Mouse (Mus musculus) ES-Bruce4 (cell line): ENCODE measurements around the gene Relb. TPM values are rescaled to one million over a fixed set of nuclear protein-coding genes. Genes with fewer than 3 reads are reported as not detected.

Source experiments
- H3K27ac ChIP-seq: 2 replicates; pipeline ENCODE4 v1.5.1; 2012; ENCODE audit warnings: low read length, inconsistent platforms; ENCODE audit not compliant: insufficient read depth
- H3K27me3 ChIP-seq: 2 replicates; pipeline ENCODE4 v1.6.1; 2012; ENCODE audit warnings: mild to moderate bottlenecking, low read length, inconsistent platforms; ENCODE audit not compliant: control insufficient read depth, poor library complexity, insufficient read depth, severe bottlenecking
- H3K36me3 ChIP-seq: 2 replicates; pipeline ENCODE4 v1.6.1; 2012; ENCODE audit warnings: inconsistent platforms, mild to moderate bottlenecking, low read length, moderate library complexity; ENCODE audit not compliant: control insufficient read depth, poor library complexity, insufficient read depth, severe bottlenecking
- H3K4me1 ChIP-seq: one replicate; pipeline ENCODE4 v1.8.1; 2011; ENCODE audit warnings: low read length; ENCODE audit not compliant: control insufficient read depth, insufficient read depth
- H3K4me3 ChIP-seq: 2 replicates; pipeline ENCODE4 v1.5.1; 2011; ENCODE audit warnings: low read depth, mild to moderate bottlenecking, low read length
- H3K9ac ChIP-seq: 2 replicates; pipeline ENCODE4 v1.6.1; 2012; ENCODE audit warnings: low read depth, mild to moderate bottlenecking, inconsistent platforms; ENCODE audit not compliant: poor library complexity, severe bottlenecking
- H3K9me3 ChIP-seq: replicated peaks from 2 replicates; pipeline ENCODE4 v1.6.1; 2012; ENCODE audit warnings: mild to moderate bottlenecking, low read length, inconsistent platforms; ENCODE audit not compliant: control insufficient read depth, poor library complexity, insufficient read depth, severe bottlenecking
- CTCF ChIP-seq: IDR thresholded peaks from one replicate; pipeline ENCODE4 v1.8.1; 2011; ENCODE audit warnings: low read depth, low read length
- EP300 ChIP-seq: IDR thresholded peaks from 2 replicates; pipeline ENCODE4 v1.6.1; 2011; ENCODE audit warnings: low read depth, low read length; ENCODE audit not compliant: insufficient read depth
- POLR2A ChIP-seq: IDR thresholded peaks from one replicate; pipeline ENCODE4 v1.8.1; 2011; ENCODE audit warnings: low read length; ENCODE audit not compliant: insufficient read depth
- polyA plus RNA-seq: library from polyadenylated mRNA; stranded (reverse); fragments of >200 nt; gene quantifications from 2 replicates; pipeline ENCODE4 v1.2.4, GENCODE M21; 2011; ENCODE audit warnings: low read depth; ENCODE audit not compliant: missing spikeins, insufficient read depth, insufficient read length

Relb gene
- polyA plus RNA-seq, 1 experiment = 11.7 TPM

DNA sequence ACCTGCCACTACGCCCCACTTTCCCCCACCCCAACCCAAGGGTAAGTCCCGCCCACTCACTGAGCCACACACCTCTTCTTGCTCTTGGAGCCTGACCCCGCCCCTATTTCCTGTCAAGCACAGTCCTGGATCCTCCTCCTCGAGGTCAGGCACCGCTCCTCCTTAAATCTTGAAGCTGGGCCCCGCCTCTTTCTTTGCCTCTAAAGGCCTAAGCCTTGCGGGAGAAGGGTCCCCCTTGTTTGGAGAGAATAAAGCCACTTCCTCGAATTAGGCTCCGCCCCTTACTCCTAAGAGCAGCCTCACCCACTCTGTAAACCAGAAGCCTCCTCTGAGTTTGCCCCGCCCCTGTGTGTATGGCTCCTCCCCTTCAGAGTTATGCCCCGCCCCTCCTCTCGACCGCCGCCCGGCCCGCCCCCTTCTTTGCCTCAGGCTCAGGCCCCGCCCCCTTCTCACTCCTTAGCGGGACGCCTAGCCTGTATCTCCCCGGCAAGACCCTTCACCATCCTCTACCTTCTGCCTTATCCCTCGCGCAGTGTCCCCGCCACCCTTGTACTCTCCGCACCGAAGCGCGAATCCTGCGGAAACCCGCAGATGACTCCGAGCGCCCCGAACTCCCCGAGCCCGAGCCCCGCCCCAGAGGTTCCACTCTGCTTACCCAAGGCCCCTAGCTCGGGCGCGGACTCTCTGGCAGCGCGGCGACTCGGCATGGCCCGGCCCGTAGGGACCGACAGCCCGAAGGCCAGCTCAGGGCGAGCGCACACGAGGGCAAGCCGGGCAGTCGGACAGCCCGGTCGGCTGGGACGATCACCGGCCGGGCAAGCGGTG is 490 bp downstream of the Relb start:
- Histone ChIP-seq H3K36me3 (no peaks in the 10 kb centered on the region; the same call in none of the 2 replicates), H3K9me3 (no peaks in the 10 kb centered on the region), H3K4me3 (peak overlapping the region; percentile 95), H3K4me1 (no peaks in the 10 kb centered on the region), H3K27ac (0 out of 2 replicates have a peak overlapping the region, but pooled peaks have one; percentile 17), H3K27me3 (no peaks in the 10 kb centered on the region), H3K9ac (peak overlapping the region; percentile 72)
- 0 out of 2 replicates have a peak, but pooled peaks have one; percentile 3 for TF ChIP-seq EP300
- TF ChIP-seq POLR2A = no peak

DNA sequence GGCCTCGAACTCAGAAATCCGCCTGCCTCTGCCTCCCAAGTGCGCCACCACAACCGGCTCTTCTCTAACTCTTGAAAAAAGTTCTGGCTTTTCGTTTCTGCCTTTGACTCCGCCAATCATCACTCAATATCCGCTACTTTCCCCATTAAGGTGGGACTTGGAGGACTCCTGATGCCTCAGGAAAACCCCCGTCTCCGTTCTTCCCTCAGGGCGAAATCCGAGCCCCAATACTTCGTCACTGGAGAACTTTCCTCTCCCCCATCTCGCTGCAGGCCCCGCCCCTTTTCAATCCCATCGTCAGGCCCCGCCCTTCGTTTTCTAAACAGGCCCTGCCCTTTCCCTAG is 1.1 kb downstream of the Relb start:
- no peaks in the 10 kb centered on the region; the same call in 1 of the 2 replicates for H3K36me3 ChIP-seq
- H3K4me3 ChIP-seq = peak overlapping the region; percentile 53
- H3K9ac ChIP-seq = 0 out of 2 replicates have a peak overlapping the region, but pooled peaks have one; percentile 8
- TF ChIP-seq CTCF = no peak
- TF ChIP-seq EP300 = no peak
- TF ChIP-seq POLR2A = no peak
- no peaks in the 10 kb centered on the region for H3K27me3 ChIP-seq
- peak overlapping the region; percentile 1; the same call in 1 of the 2 replicates for H3K27ac ChIP-seq
- H3K9me3 ChIP-seq = no peaks in the 10 kb centered on the region
- no peaks in the 10 kb centered on the region for H3K4me1 ChIP-seq

DNA sequence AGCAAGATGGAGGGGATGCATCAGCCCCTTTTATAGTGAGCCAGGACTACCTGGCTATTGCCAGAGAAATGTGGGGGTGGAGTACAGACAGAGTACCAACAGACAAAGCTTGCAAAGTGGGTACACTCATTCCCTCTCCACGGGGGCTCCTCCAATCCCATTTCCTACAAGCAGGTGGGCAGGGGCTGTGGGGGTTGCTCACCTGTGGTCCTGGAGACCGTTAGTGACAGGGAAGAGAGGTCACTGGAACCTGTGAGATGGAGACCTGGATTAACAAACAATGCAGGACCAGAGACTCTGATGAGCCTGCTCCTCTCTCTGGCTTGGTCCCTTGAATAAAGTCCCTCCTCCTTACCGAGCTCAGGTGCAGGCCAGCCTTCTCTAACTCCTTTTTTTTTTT is 1.5 kb downstream of the Relb start:
- H3K4me1 ChIP-seq = no peaks in the 10 kb centered on the region
- no peaks in the 10 kb centered on the region for H3K27me3 ChIP-seq
- peak overlapping the region; percentile 8; the same call in 1 of the 2 replicates for H3K9ac ChIP-seq
- H3K36me3 ChIP-seq = no peaks in the 10 kb centered on the region
- peak overlapping the region; percentile 1; the same call in 1 of the 2 replicates for H3K27ac ChIP-seq
- TF ChIP-seq POLR2A (no peak), CTCF (no peak), EP300 (no peak)
- H3K4me3 ChIP-seq = peak overlapping the region; percentile 53
- no peaks in the 10 kb centered on the region for H3K9me3 ChIP-seq

DNA sequence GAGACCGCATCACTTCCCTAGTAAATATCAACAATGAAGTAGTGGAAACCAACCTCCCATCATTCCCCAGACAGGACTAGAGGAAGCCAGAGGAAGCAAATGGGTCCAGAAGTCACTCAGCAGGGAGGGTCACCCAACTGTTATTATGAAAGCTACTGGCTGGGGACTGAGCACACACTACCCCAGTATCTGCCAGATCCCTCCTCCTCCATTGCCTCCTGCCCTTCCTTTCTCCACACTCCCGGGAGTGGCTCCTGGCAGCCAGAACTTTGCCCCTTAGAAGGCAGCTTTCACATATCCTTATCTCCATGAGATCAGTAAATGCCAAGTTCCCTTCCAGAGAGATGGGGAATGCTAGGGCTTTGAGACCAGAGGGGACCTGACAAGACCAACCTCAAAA is 5.8 kb downstream of the Relb start:
- H3K27me3 ChIP-seq = no peaks in the 10 kb centered on the region
- H3K36me3 ChIP-seq = no peaks in the 10 kb centered on the region
- H3K9ac ChIP-seq = no peak overlapping the region
- H3K4me1 ChIP-seq = no peaks in the 10 kb centered on the region
- H3K4me3 ChIP-seq = no peak overlapping the region
- TF ChIP-seq POLR2A (no peak), EP300 (no peak)
- no peaks in the 10 kb centered on the region for H3K9me3 ChIP-seq
- no peak overlapping the region for H3K27ac ChIP-seq

DNA sequence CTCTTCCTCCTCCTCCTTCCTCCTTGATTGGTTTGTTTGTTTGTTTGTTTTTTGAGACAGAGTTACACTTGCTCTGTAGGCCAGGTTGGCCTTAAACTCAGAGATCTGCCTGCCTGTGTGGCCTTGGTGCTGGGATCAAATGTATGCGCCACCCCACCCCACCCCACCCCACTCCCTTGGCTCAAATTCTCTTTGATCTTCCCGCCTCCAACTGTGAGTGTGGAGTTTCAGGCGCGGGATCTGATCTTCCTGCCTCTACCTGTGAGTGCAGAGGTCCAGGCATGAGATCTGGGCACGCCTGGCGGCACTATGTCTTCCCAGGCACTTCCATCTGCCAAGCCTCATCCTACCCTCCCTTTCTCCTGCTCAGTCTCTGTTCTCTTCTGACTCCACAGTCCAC is 7.0 kb downstream of the Relb start:
- no peak for TF ChIP-seq CTCF
- TF ChIP-seq POLR2A = no peak
- no peak for TF ChIP-seq EP300
- H3K27me3 ChIP-seq = no peaks in the 10 kb centered on the region
- no peak overlapping the region for H3K4me3 ChIP-seq
- no peak overlapping the region for H3K27ac ChIP-seq
- H3K9me3 ChIP-seq = no peaks in the 10 kb centered on the region
- no peaks in the 10 kb centered on the region for H3K36me3 ChIP-seq
- no peak overlapping the region for H3K9ac ChIP-seq
- no peaks in the 10 kb centered on the region for H3K4me1 ChIP-seq

DNA sequence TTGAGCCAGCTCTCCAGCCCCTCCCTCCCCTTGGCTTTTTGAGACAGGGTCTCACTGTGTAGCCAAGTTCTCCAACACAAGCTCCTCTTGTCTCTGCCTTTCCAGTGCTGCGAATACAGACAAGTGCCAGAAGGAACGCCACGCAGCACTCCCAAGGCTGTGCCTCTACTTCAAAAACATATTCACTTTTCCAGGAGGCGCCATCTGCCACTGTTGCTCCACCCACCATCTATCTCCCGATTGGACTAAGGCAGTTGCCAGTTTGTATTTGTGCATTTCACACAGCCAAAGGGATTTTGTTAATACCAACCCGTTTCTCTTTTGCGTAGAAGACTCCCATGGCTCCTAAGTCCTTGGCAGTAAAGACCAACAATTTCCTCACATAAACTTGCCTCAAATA is 8.4 kb downstream of the Relb start:
- no peaks in the 10 kb centered on the region for H3K9me3 ChIP-seq
- TF ChIP-seq EP300 (no peak), CTCF (no peak), POLR2A (no peak)
- no peak overlapping the region for H3K27ac ChIP-seq
- H3K36me3 ChIP-seq = no peaks in the 10 kb centered on the region
- no peak overlapping the region for H3K4me3 ChIP-seq
- H3K27me3 ChIP-seq = no peaks in the 10 kb centered on the region
- H3K4me1 ChIP-seq = no peaks in the 10 kb centered on the region
- H3K9ac ChIP-seq = no peak overlapping the region
